ENCODE assay signal across 8 mouse cellular contexts in genomic region chr10:86704141-86704540, GRCm38 (mm10). TPM values are rescaled to one million over a fixed set of nuclear protein-coding genes. Genes with fewer than 3 reads are reported as not detected.
A peak's percentile ranks its signal among the peaks of the same experiment; 100 is the strongest.
DNase-seq lines count a peak whose midpoint lies in the region; ATAC-seq and TF ChIP-seq lines count a peak whose summit lies in the region.

No protein-coding gene starts in this region.

- peaks cover 47% of the 10 kb centered on the region for H3K36me3 ChIP-seq in liver, adult 2 months (ENCODE audit: control insufficient read depth, insufficient read depth, low read length)
- H3K36me3 ChIP-seq in neural tube, embryonic 12.5 days, result peaks cover 39% of the 10 kb centered on the region

- peak overlapping the region; percentile 89 for H3K4me3 ChIP-seq in liver, adult 2 months (ENCODE audit: insufficient read depth, low read depth, low read length)
- H3K4me3 ChIP-seq in brown adipose tissue, adult 24 weeks (ENCODE audit: insufficient read depth, low read depth, low read length), result peak overlapping the region; percentile 88
- H3K4me3 ChIP-seq in neural tube, embryonic 12.5 days, result peak overlapping the region; percentile 80

- WGBS in liver, adult 2 months, result under 1% methylated on average over 8 of the region's 8 CpGs
- 8% methylated on average over 8 of the region's 8 CpGs for WGBS in neural tube, embryonic 12.5 days

- H3K4me1 ChIP-seq in liver, adult 2 months (ENCODE audit: control insufficient read depth, insufficient read depth, low read length), result peaks cover 32% of the 10 kb centered on the region
- no peaks in the 10 kb centered on the region for H3K4me1 ChIP-seq in brown adipose tissue, adult 24 weeks (ENCODE audit: control insufficient read depth, insufficient read depth, insufficient read length, low read length)
- peaks cover 43% of the 10 kb centered on the region for H3K4me1 ChIP-seq in neural tube, embryonic 12.5 days

- peak overlapping the region; percentile 95 for H3K9ac ChIP-seq in liver, adult 2 months (ENCODE audit: low read depth, low read length)
- H3K9ac ChIP-seq in neural tube, embryonic 12.5 days, result peak overlapping the region; percentile 87

- no peak for ATAC-seq in neural tube, embryonic 12.5 days (ENCODE audit: low FRiP score, low read depth)

- H3K9me3 ChIP-seq in neural tube, embryonic 12.5 days, result no peaks in the 10 kb centered on the region

- H3K79me2 ChIP-seq in liver, adult 2 months (ENCODE audit: control insufficient read depth, insufficient read depth, low read length), result peaks cover 18% of the 10 kb centered on the region; the same call in 1 of the 2 replicates

- H3K27ac ChIP-seq in liver, adult 2 months (replicated peaks; ENCODE audit: insufficient read depth, low read depth, low read length), result peak overlapping the region; percentile 90
- peak overlapping the region; percentile 92; the same call in 1 of the 2 replicates for H3K27ac ChIP-seq in brown adipose tissue, adult 24 weeks (replicated peaks; ENCODE audit: low read depth, low read length)
- H3K27ac ChIP-seq in neural tube, embryonic 12.5 days, result no peak overlapping the region

- no peak for TF ChIP-seq CTCF in liver, adult 2 months (IDR thresholded peaks at IDR 0.05; ENCODE audit: low read depth, low read length)

- H3K4me2 ChIP-seq in neural tube, embryonic 12.5 days (replicated peaks), result peak overlapping the region; percentile 84

- DNase-seq in liver, adult 2 months (ENCODE audit: extremely low read depth, low read depth, low spot score), result peak; percentile 64
- DNase-seq in liver, result no peak
- peak; percentile 40 for DNase-seq in induced T-regulatory cell, adult 2 months (ENCODE audit: low read depth)
- DNase-seq in ovary, adult 18-20 months (ENCODE audit: low spot score), result no peak
- DNase-seq in ovary, postnatal 10 days (ENCODE audit: low spot score), result no peak
- no peak for DNase-seq in thymus, postnatal 25 days

- no peak for TF ChIP-seq POLR2A in liver, adult 2 months (IDR thresholded peaks at IDR 0.05; ENCODE audit: extremely low read depth, insufficient read depth, low read length)

- H3K27me3 ChIP-seq in liver, adult 2 months (ENCODE audit: control insufficient read depth, insufficient read depth, low read length), result no peaks in the 10 kb centered on the region
- H3K27me3 ChIP-seq in neural tube, embryonic 12.5 days (replicated peaks), result no peaks in the 10 kb centered on the region

RNA-seq across cellular contexts. Expression of gene Hsp90b1, which starts 1.2 kb away (rescaled TPM):
- 777 and 830 TPM in 2 replicates for total RNA-seq in liver, adult 2 months (2014; rRNA removed)
- polyA plus RNA-seq in liver, adult 2 months (2012; rRNA removed), result 78.7 and 83.0 TPM in 2 replicates
- 160 and 197 TPM in 2 replicates for polyA plus RNA-seq in brown adipose tissue, adult 24 weeks (2012; ENCODE audit: insufficient read depth, insufficient read length, missing spikeins)
- 454 and 496 TPM in 2 replicates for polyA plus RNA-seq in neural tube, embryonic 12.5 days (2016; fragmentation: Nextera tagmentation; extraction: Ambion mirVana)

RNA-seq across cellular contexts. Expression of gene Ttc41, which starts 1.5 kb away (rescaled TPM):
- 0.87 and 1.0 TPM in 2 replicates for total RNA-seq in liver, adult 2 months (2014; rRNA removed)
- 0.77 and 1.1 TPM in 2 replicates for polyA plus RNA-seq in liver, adult 2 months (2012; rRNA removed)
- polyA plus RNA-seq in brown adipose tissue, adult 24 weeks (2012; ENCODE audit: insufficient read depth, insufficient read length, missing spikeins), result 0.83 and 1.3 TPM in 2 replicates
- 3.0 and 3.4 TPM in 2 replicates for polyA plus RNA-seq in neural tube, embryonic 12.5 days (2016; fragmentation: Nextera tagmentation; extraction: Ambion mirVana)

RNA-seq across cellular contexts. Expression of gene Gm49358, which starts 59.6 kb away (rescaled TPM):
- total RNA-seq in liver, adult 2 months (2014; rRNA removed), result 1.9 TPM in 2 replicates
- polyA plus RNA-seq in liver, adult 2 months (2012; rRNA removed), result not detected in 2 replicates
- 2.0 TPM in 1 of 2 replicates, not detected in the other for polyA plus RNA-seq in brown adipose tissue, adult 24 weeks (2012; ENCODE audit: insufficient read depth, insufficient read length, missing spikeins)
- not detected in 2 replicates for polyA plus RNA-seq in neural tube, embryonic 12.5 days (2016; fragmentation: Nextera tagmentation; extraction: Ambion mirVana)

Comparison
In these comparisons a context has a peak if more than half of its experiments do, and no peak if none do; other contexts are left out.
1. DNase-seq: peak in liver, adult 2 months (single experiment) and induced T-regulatory cell, adult 2 months (single experiment); none in liver (single experiment), ovary, adult 18-20 months (single experiment), ovary, postnatal 10 days (single experiment) and thymus, postnatal 25 days (single experiment).
2. Peak in every context shown above with its lines, with median percentiles within 50 percentile points of each other: H3K4me3 ChIP-seq.